Mouse (Mus musculus) thymus, postnatal 4 days (tissue): Measurements from ENCODE around the gene Ankrd12.

Experiments used
- DNase-seq: peaks from one replicate; pipeline ENCODE4 v3.0.0; 2021

Gene Ankrd12

GRCm38 (mm10) chr17:66076934-66077333 is at the start of gene Ankrd12:
Gene Ankrd12, minus strand, starts transcription at chr17:66077089.
- DNase-seq: peak; percentile 95

- DNase-seq: no peak
These were observed 48.3 kb upstream of the Ankrd12 start for GRCm38 (mm10) chr17:66125211-66125610.

DNA sequence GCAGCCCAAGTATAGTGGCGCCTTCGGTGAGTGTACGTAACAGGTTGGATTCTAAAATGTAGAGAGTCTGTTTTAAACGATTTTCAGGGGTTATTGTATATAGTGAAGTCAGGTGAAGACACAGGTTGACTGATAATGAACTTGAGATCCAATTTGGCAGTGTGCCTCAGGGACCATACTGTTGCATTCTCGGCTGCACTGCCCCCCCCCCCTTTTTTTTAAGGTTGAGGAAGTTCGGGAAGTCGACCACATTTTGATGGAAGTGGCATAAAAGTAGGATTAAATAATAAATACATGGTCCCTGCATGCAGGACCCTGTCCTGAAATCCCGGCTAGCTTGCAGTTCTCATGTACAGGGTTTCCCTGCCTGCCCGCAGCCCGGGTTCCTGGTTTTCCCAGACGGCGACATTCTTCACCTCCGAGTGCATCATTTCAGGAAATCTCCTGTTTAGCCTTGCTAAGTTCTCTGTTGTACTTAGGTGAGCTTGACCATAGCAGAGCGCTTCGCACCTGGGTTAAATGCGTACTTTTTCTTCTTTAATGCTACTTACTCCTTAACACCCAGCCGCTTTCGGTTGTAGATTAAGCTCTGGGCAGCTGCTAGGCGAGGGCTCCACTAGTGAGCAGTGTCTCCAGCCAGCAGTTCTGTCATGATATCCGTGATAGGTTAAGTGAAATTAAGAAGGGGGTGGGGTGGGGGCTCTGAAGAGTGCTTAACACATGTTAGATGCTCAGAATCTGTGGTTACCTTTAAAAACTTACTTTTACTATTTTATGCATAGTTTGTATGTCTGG is 47.1 kb upstream of the Ankrd12 start:
- peak; percentile 32 for DNase-seq

- DNase-seq: peak; percentile 98
These were observed 46.4 kb upstream of the Ankrd12 start, which contains the start of gene Ddx11 for GRCm38 (mm10) chr17:66123066-66123815. Gene Ddx11, plus strand, starts transcription at chr17:66123520.

DNA sequence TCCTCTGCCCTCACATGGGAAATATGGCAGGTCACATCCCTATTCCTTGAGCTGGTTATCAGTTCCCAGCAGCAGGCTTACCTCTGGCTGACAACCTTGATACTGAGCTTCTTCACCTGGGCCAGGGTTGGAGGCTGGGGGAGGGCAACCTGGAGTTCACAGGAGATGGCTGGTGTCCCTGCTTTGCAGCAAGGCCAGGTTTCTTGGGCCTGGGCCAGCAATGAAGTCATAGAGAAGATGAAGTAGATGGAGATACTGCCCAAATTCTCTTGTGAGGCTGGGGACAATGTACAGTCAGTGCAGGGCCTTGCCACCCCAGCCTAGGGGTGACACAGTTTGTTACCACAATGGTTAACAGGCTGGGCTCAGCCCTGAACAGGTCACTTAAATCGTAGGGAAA is 43.8 kb upstream of the Ankrd12 start:
- no peak for DNase-seq

GRCm38 (mm10) chr17:66118991-66119390 is 42.1 kb upstream of the Ankrd12 start:
- DNase-seq: no peak

- no peak for DNase-seq
These were observed 35.3 kb upstream of the Ankrd12 start for GRCm38 (mm10) chr17:66112166-66112565.

GRCm38 (mm10) chr17:66111402-66111959 is 34.6 kb upstream of the Ankrd12 start, which contains the start of gene Washc1:
Gene Washc1, plus strand, starts transcription at chr17:66111545.
- peak; percentile 93 for DNase-seq

GRCm38 (mm10) chr17:66110746-66111145 is 33.9 kb upstream of the Ankrd12 start:
- DNase-seq: peak; percentile 47

DNA sequence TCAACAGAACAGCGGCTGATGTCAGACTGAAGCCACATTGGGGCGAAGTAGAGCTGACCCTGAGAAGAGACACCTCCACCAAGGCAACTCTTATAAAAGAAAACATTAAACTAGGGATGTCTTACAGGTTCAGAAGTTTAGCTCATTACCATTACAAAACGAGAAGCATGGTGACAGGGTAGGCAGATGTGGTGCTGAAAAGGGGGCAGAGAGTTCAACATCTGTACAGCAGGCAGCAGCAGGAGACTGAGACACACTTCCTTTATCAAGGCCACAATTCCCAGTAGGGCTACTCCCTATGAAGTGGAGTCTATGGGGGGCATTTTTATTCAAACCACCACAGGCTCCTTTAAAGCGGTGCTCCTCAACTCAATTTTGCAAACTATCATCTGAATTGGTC is 31.3 kb upstream of the Ankrd12 start:
- DNase-seq: no peak

DNA sequence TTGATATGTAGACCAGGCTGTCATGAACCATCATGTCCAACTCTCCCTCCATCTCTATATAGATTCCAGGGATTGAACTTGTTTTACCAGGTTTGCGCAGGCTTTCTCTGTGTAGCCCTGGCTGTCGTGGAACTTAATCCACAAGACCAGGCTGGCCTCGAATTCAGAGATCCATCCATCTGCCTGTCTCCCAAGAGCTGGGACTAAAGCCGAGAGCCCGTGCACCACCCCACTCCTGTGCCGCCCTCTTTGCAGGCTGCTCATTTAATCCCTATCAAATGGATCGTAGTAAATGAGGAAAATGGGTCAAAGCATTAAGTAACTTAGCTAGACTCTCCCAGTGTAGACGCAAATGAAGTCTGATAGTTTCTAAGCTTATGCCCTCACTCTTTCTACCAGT is 30.6 kb upstream of the Ankrd12 start:
- DNase-seq: no peak

DNA sequence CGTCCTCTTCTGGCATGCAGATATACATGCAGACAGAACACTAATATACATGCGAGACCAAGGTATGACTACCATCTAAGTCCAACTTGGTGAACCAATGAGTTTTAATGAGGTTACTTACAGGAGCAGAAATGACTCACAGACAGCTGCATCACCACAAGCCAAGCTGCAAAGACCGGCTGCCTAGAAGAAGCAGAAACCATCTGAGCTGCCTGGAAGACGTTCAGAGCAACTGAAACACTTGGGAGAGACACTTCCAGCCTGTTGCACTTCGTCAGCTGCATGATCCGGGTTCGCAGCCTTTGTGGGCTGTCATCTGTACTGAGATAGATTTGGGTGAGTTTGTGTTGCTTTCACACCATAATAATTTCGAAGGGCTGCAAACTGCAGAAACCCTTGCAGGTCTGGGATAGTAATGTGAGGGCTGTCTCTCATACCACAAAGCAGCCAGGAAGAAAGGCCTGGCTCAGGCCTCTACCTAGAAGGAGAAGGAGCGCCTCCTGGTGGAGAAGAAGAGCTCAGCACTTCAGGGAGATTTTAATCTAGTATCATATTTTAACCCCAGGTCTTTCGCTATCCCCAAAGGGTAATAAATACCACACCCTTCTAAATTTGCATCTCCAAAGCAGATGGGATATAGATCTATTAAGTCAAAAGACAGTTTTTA is 29.8 kb upstream of the Ankrd12 start:
- peak; percentile 83 for DNase-seq

- DNase-seq: no peak
These were observed 27.2 kb upstream of the Ankrd12 start for GRCm38 (mm10) chr17:66104076-66104475.

- peak; percentile 95 for DNase-seq
These were observed 24.8 kb upstream of the Ankrd12 start, which contains the start of gene Ndufv2 for GRCm38 (mm10) chr17:66101380-66102330. Gene Ndufv2, minus strand, starts transcription at chr17:66101559.

- peak; percentile 28 for DNase-seq
These were observed 23.9 kb upstream of the Ankrd12 start for GRCm38 (mm10) chr17:66100566-66101379.

DNA sequence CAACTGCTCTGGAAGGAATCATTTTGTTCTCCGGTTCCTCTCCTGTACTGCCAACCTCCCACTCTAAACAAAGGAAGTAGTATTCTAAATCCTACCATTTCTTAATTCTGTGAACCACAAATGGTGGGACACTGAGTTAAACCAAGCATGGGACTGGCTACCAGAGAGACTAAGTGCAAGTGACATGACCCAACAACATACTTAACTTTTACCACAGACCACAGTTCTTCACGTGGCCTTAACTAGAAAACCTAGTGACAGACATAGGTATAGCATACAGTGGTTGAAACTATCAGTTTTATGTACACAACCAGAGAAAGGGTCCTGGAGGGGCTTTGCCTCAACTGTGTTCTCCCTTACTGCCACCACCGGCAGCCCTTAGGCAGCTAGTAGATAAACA is 15.8 kb upstream of the Ankrd12 start:
- DNase-seq: no peak

- DNase-seq: no peak
These were observed 15.2 kb upstream of the Ankrd12 start for GRCm38 (mm10) chr17:66092065-66092464.

DNA sequence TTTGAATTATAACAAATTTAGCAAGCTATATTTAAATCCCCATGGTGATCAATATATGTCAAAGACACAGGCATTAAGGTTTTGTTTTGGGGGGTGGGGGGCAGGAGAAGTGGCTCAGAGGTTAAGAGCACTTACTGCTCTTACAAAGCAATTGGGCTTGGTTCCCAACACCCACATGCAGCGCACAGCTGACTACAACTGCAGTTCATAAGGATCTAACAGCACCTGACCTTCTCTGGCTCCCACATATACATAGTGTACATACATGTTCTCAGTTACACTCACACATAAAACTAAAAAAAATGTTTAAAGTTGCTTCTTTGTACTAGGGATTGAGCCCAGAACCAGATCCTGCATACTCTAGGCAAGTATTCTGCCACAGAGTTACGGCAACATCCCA is 14.5 kb upstream of the Ankrd12 start:
- DNase-seq: no peak

DNA sequence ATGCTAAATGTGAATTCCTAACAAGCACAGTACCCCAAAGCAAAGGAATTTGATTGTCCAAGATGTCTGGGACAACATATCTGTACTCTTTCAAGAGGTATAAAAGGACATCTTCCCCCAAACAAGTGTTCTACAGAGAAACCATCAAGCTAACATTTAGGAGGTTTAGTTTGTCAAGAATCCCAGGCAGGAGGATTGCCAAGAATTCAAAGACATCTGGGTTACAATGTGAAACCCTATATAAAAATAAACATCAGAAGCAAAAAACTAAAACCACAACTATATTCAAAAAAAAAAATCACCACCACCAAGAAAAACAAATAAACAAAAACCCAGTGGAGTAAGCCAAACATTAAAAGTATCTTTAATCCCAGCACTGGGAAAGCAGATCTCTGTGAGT is 13.4 kb upstream of the Ankrd12 start:
- DNase-seq: no peak

- no peak for DNase-seq
These were observed 8.1 kb upstream of the Ankrd12 start for GRCm38 (mm10) chr17:66085038-66085437.

- DNase-seq: no peak
These were observed 7.6 kb upstream of the Ankrd12 start for GRCm38 (mm10) chr17:66084486-66084885.
